Mouse (Mus musculus) left cerebral cortex, postnatal 10 days (tissue): ENCODE data around the gene Sdhaf2. TPM values are rescaled to one million over a fixed set of nuclear protein-coding genes. Genes with fewer than 3 reads are reported as not detected.
"Not testable (repeated sequence)": the region's sequence is repeated elsewhere in the genome, so short reads cannot be mapped to it uniquely, and the experiment has no call there.

Experiments used
- DNase-seq, 2 experiments: peaks; one replicate each; pipeline ENCODE4 v3.0.0; 2021 to 2022; ENCODE audit warnings: low spot score in 2 of 2, mixed read lengths in 1 of 2; ENCODE audit errors: extremely low spot score in 1 of 2
- intact Hi-C: fragments of 180-260 bp; cut with DNase I; formaldehyde crosslinking; loops from one replicate; pipeline ENCODE4 v1.15.1; 2025
- total RNA-seq, 2 experiments: library from RNA; stranded (reverse); gene quantifications; 2 replicates each; pipeline ENCODE4 v1.2.3; 2021

Sdhaf2 gene
- total RNA-seq: 10 to 100 TPM; 54.9 to 55.0 TPM

GRCm38 (mm10) chr19:10525910-10526309 lies at the start of gene Sdhaf2:
Gene Sdhaf2, minus strand, starts transcription at chr19:10526142.
- peak; percentile 36 to 40 for DNase-seq
- intact Hi-C loops: no loop called here

DNA sequence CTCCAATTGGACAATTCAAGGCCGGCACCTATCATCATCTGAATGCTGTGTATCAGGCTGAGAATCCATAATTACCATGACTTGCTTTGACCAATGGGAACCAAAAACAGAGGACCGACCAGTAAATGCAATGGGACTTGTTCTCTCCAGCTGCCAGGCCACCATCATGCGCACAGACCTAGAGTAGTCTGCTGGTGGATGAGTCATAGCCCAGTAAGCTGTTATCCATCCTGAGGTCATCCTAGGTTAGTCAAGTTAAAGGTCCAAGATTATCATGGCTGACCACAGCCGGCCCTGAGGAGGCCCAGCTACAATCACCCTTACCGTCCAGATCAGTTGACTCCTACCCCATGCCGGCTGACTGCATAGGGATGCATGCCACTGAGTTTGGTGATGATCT lies 43.7 kb upstream of the Sdhaf2 start:
- no peak for DNase-seq
- intact Hi-C loops: no loop called here

DNA sequence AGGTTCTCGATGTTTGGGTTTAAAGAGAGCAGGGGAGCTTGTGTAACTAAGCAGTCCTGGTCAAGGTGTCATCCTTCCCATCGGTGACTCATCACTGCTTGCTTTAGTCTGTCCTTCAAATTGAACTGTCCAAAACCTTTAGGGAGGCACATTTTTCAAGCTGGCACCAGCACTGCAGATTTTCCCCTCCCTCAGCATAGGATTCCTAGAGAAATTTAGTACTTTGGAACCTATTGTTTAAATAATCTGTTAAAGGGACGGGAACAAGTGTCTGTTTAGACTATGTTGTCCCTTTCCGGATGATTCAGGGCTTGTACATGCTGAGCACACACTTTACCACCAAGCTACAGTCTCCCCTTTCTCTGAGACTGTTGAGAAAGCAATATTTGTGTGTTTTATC lies 39.3 kb upstream of the Sdhaf2 start:
- no peak for DNase-seq
- intact Hi-C loops: no loop called here

DNA sequence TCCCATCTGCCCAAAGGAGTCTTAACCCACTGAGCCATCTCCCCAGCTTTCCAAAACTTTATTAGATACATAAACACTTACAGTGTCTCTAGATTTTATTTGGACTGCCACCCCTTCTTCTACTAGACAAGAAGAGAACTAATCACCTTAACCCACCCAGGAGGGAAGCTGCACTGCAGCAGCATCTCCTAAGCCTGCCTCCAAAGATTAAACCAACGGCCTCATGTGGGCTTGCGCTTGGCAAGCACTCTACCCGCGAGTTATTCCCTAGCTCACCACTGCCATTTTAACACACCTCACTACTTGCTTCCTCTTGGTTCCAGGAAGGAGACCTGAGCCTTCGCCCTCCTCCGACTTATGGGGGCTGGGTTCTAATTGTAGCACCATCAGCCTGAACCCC lies 38.3 kb upstream of the Sdhaf2 start:
- intact Hi-C loops: no loop called here
- no peak for DNase-seq

- intact Hi-C loops: no loop called here
- DNase-seq: no peak
These were observed 36.4 kb upstream of the Sdhaf2 start for GRCm38 (mm10) chr19:10562351-10562750.

GRCm38 (mm10) chr19:10561558-10562314 lies 35.8 kb upstream of the Sdhaf2 start:
- DNase-seq: no peak
- intact Hi-C loops: no loop called here

DNA sequence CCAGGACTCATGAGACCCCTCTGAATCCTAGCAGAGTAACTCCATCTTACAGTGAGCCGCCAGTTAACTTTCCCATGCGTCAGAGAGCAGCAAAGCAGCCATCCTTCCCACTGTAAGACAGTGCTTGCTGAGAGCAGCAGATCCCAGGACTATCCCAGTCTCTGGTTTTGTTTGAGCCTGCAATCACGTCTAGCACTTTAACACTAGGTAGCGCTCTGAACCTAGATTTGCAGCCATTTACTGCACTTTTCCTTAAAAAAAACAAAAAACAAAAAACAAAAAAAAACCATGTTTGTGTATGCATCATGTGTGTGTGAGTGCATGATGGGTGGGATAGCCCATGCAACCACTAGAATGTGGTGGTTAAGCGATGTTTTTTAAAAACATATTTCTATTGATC lies 34.2 kb upstream of the Sdhaf2 start:
- intact Hi-C loops: no loop called here
- DNase-seq: no peak

DNA sequence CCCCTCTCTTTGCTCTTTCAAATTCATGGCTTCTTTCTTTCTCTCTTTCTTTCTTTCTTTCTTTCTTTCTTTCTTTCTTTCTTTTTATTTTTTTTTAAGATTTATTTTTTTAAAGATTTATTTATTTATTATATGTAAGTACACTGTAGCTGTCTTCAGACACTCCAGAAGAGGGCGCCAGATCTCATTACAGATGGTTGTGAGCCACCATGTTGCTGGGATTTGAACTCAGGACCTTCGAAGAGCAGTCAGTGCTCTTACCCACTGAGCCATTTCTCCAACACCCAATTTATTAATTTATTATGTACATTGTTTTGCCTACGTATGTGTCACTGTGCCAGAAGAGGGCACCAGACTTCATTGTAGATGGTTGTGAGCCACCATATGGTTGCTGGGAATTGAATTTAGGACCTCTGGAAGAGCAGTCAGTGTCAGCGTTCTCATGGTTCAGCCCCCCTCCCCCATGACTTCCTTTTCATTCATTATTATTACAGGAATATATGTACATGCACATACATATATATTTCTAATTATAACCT lies 32.0 kb upstream of the Sdhaf2 start:
- not testable (repeated sequence) for DNase-seq
- intact Hi-C loops: loop anchor here (5.0 kb wide), 1 partner anchor 49 kb away; the partner anchor contains the start of genes Ddb1 and Tkfc

DNA sequence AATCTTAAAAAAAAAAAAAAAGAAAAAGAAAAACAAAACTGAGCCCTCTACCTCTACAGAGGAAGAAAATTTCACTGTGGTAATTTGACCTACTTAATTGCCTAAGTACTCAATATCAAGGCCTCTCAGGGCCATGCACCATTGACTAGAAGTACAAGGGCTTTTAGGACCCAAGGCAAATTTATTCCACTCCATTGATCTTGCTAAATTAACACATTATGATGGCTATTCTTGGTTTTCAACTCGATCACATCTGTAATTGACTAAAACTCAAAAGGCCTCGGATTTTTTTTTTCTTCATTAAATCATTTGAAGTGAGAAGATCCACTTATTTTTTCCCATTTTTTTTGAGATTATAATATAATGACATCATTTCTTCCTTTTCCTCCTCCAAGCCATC lies 31.5 kb upstream of the Sdhaf2 start:
- intact Hi-C loops: loop anchor here (5.0 kb wide), 1 partner anchor 50 kb away; the partner anchor contains the start of genes Ddb1 and Tkfc
- DNase-seq: no peak

DNA sequence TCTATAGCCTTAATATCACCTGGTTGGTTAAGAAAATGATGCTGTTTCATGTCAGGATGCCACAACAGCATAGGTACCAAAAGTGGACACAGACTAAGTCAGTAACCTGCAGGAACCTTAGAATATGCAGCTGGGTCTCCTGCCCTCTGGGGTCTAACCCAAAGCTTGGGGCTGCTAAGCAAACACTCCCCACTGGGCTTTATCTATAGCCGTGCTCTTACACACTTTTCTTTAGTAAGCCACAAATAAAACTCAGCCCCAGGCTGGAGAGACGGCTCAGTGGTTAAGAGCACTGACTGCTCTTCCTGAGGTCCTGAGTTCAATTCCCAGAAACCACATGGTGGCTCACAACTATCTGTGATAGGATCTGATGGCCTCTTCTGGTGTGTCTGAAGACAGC lies 31.1 kb upstream of the Sdhaf2 start:
- no peak for DNase-seq
- intact Hi-C loops: loop anchor here (5.0 kb wide), 1 partner anchor 50 kb away; the partner anchor contains the start of genes Ddb1 and Tkfc

DNA sequence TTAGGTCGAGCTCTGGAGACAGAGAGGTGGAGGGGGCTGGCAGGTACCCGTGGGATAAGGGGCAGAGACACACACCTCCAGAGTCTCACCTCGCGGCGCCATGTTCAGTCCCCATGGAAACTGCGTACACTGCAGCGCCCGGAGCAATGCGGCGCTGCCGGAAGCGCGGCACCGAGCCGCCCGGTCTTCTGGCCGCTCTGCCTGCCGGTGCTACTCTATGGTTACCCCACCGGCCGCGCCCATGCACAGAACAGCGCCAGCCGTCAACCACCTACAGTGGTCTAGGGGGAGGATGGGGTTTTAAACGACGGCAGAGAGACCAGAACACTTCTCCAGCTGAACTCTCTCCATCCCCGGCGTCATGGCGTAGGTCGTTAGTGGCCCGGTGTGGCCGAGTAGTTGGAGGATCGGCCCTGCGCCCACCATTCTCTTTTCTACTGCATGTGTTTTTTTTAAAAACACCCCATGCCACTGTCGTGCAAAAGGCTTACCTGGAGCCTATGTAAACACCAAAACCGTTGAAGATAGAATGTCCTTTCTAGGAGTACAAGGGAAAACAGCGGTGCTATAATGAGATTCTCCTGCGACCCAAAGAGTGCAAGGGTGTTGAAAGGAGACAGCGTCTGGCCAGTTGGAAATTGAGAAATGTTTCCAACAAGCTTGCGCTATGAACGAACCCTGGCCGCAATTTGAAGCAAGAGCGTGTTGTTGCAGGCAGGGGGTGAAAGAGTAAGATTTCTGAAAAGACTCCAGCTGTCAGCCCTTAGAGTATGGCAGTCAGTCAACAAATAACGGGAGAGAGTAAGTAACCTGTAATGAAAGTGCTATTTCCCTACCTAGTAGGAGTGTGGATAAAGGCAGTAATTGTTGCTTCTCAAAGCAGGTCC lies 29.9 kb upstream of the Sdhaf2 start, which contains the start of gene Tmem216:
Tmem216 (minus strand) TSS at position 615 of the 887 bp plus-strand sequence.
- peak; percentile 74 to 91 for DNase-seq
- intact Hi-C loops: loop anchor here (5.0 kb wide), 1 partner anchor 51 kb away; the partner anchor contains the start of genes Ddb1 and Tkfc

DNA sequence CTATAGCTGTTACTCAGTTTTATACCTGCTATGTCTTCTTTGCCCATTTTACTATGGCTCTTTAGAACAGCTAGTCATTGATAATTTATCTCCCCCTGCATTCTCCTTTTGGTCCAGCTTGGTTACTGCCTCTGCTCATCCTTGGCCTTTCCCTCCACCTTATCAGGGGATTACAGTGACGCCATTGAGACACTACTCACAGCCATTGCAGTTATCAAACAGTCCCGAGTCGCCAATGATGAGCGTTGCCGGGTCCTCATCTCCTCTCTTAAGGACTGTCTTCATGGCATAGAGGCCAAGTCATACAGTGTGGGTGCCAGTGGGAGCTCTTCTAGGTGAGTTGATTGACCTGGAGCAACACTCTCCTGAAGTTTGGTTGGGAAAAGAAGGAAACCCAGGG lies 13.5 kb upstream of the Sdhaf2 start:
- intact Hi-C loops: loop anchor here (5.0 kb wide), 1 partner anchor 83 kb away; no protein-coding TSS in a partner anchor
- DNase-seq: no peak

- intact Hi-C loops: no loop called here
- DNase-seq: no peak
These were observed 4.1 kb upstream of the Sdhaf2 start for GRCm38 (mm10) chr19:10530082-10530481.

- DNase-seq: peak; percentile 85 to 96
- intact Hi-C loops: no loop called here
These were observed 638 bp downstream of the Sdhaf2 start, which contains the start of gene Cpsf7 for GRCm38 (mm10) chr19:10525106-10525901. Gene Cpsf7, plus strand, starts transcription at chr19:10525266.

GRCm38 (mm10) chr19:10524784-10525105 lies 1.2 kb downstream of the Sdhaf2 start:
- intact Hi-C loops: no loop called here

DNA sequence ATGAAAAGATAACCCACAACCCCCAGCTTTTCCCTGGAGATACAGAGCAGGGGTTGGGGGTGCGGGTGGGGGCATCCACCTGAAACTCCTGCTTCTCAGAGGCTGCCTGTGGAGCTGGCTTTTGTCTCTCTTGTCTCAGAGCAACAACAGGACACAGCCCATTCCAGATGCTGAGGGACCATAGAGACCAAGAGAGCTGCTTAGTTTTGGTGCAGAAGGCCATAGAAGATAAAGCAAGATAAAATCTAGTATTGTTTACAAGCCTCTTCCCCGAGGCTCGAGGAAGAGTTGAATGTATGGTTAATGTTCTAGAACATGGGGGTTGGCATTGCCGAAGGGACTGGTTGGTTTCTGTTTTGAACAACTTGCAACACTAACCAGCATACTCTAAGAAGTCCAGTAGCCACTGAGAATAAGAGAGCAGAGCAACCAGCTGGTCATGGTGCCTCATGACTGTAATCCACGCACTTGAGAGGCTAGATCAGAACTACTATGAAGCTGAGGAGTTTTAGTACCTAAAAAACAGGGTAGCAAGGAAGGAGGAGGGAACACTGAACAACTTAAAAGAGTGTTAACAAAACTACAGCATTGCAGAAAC lies 2.4 kb downstream of the Sdhaf2 start:
- intact Hi-C loops: no loop called here

More at GRCm38 (mm10) chr19:10524784-10525105, 1.2 kb downstream of the Sdhaf2 start:
- DNase-seq: no peak

GRCm38 (mm10) chr19:10521926-10522325 lies 4.0 kb downstream of the Sdhaf2 start:
- intact Hi-C loops: no loop called here
- no peak for DNase-seq

More for the DNA sequence above, 2.4 kb downstream of the Sdhaf2 start:
- no peak for DNase-seq

DNA sequence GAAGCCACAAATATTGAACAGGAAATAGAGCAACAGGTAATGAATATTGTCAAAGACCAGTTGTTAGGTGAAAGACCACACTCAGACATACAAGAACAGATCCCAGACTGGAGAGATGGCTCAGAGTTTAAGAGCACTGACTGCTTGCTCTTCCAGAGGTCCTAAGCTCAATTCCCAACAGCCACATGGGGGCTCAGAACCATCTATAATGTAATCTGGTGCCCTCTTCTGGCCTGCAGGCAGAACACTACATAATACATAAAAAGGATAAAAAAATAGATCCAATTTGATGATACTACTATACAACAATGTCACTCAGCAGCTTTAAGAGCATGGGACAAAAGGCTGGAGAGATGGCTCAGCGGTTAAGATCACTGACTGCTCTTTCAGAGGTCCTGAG lies 5.6 kb downstream of the Sdhaf2 start:
- DNase-seq: no peak
- intact Hi-C loops: no loop called here
